Mouse (Mus musculus) heart, adult 2 months (tissue): ENCODE measurements around the gene Runx2.

Source experiments
- CTCF ChIP-seq: fragments of 200-600 bp; IDR thresholded peaks from 2 replicates; pipeline ENCODE4 v1.8.1; 2022; ENCODE audit warnings: antibody characterized with exemption, mild to moderate bottlenecking, moderate library complexity
- EP300 ChIP-seq: fragments of 200-500 bp; IDR thresholded peaks from 2 replicates; pipeline ENCODE4 v1.6.1; 2011; ENCODE audit warnings: low read depth, low read length, control low read depth; ENCODE audit not compliant: insufficient read depth

DNA sequence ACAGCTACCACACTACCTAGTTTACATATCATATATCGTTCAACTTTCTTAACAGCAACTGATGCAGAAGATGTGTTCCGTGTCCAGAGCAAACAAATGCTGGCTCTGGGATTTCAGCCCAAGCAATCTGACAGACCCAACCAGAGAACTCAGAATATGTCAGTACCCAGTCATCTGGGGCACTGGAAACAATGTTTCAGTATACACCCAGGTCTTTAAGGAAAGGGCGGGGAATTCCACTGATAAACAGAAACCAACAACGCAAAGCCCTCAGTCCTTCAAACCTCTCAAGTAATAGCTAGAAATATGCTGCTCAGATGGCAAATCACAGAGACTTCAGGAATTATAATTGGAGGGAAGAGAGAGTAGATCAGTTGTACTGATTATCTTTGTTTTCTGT, 100.5 kb downstream of the Runx2 start:
- TF ChIP-seq CTCF, result no peak
- no peak for TF ChIP-seq EP300
